Mouse (Mus musculus) adrenal gland, postnatal 14 days (tissue): Measurements from ENCODE around the gene Cmtm2a. TPM values are rescaled to one million over a fixed set of nuclear protein-coding genes. Genes with fewer than 3 reads are reported as not detected.

Experiments
- total RNA-seq: library from RNA; stranded (reverse); gene quantifications from 2 replicates; pipeline ENCODE4 v1.2.3, GENCODE M21; 2021

The Cmtm2a gene
- total RNA-seq, 1 experiment from 2014 or later, result 0.33 TPM

Other genes with a start within 250 kb of the Cmtm2a start
- gene Cdh5, start 191.6 kb downstream of the Cmtm2a start, total RNA-seq, result 137 and 152 TPM in 2 replicates
- gene Bean1, start 122.7 kb downstream of the Cmtm2a start, total RNA-seq, result 7.1 and 10.3 TPM in 2 replicates
- gene Tk2, start 44.6 kb downstream of the Cmtm2a start, total RNA-seq, result 41.9 and 49.5 TPM in 2 replicates
- 63.6 and 75.7 TPM in 2 replicates for gene Cklf, start 42.3 kb downstream of the Cmtm2a start, total RNA-seq
- not detected in 2 replicates for gene Gm45711, start 16.9 kb upstream of the Cmtm2a start, total RNA-seq
- gene Cmtm1, start 17.0 kb upstream of the Cmtm2a start, total RNA-seq, result not detected in 2 replicates
- gene Gm11020, start 28.4 kb upstream of the Cmtm2a start, total RNA-seq, result not detected in 2 replicates
- gene Cmtm2b, start 29.0 kb upstream of the Cmtm2a start, total RNA-seq, result not detected in 2 replicates
- 61.1 and 67.9 TPM in 2 replicates for gene Cmtm3, start 46.2 kb upstream of the Cmtm2a start, total RNA-seq
- 36.8 and 40.9 TPM in 2 replicates for gene Cmtm4, start 102.6 kb upstream of the Cmtm2a start, total RNA-seq
- 93.9 and 128 TPM in 2 replicates for gene Dync1li2, start 149.9 kb upstream of the Cmtm2a start, total RNA-seq
- 0.23 TPM in 1 of 2 replicates, not detected in the other for gene Terb1, start 216.7 kb upstream of the Cmtm2a start, total RNA-seq
- 30.2 and 31.1 TPM in 2 replicates for gene Nae1, start 241.5 kb upstream of the Cmtm2a start, total RNA-seq
- gene Car7, start 241.5 kb upstream of the Cmtm2a start, total RNA-seq, result 4.0 and 4.1 TPM in 2 replicates